Mouse (Mus musculus) stomach, postnatal 0 days (tissue): ENCODE results near the gene Cenpq. TPM values are rescaled to one million over a fixed set of nuclear protein-coding genes. Genes with fewer than 3 reads are reported as not detected.

Experiments
- ATAC-seq: fragments of 200-750 bp; cut with Nextera tagmentation; 2 replicates; pipeline ENCODE4 v1.8.0; 2017; ENCODE audit not compliant: low FRiP score, low TSS enrichment
- DNase-seq: peaks from one replicate; pipeline ENCODE4 v3.0.0-alpha.2; 2016; ENCODE audit warnings: low spot score
- H3K27ac ChIP-seq: fragments of 300-500 bp; sonication (generic); replicated peaks from 2 replicates; pipeline ENCODE4 v1.5.1; 2014; ENCODE audit warnings: mild to moderate bottlenecking, control low read depth
- H3K27me3 ChIP-seq: fragments of 300-500 bp; sonication (generic); 2 replicates; pipeline ENCODE4 v1.6.1; 2014; ENCODE audit warnings: low read length; ENCODE audit not compliant: control insufficient read depth, insufficient read depth
- H3K36me3 ChIP-seq: fragments of 300-500 bp; sonication (generic); 2 replicates; pipeline ENCODE4 v1.6.1; 2014; ENCODE audit warnings: low read length, mixed read lengths; ENCODE audit not compliant: control insufficient read depth, insufficient read depth
- H3K4me1 ChIP-seq: fragments of 300-500 bp; sonication (generic); replicated peaks from 2 replicates; pipeline ENCODE4 v1.6.1; 2014; ENCODE audit warnings: antibody characterized with exemption; ENCODE audit not compliant: control insufficient read depth, insufficient read depth
- H3K4me2 ChIP-seq: fragments of 300-500 bp; sonication (generic); replicated peaks from 2 replicates; pipeline ENCODE4 v1.6.1; 2014; ENCODE audit warnings: low read depth, mild to moderate bottlenecking, control low read depth, moderate library complexity
- H3K4me3 ChIP-seq: fragments of 300-500 bp; sonication (generic); 2 replicates; pipeline ENCODE4 v1.5.1; 2014; ENCODE audit warnings: low read depth, low read length, control low read depth
- H3K9ac ChIP-seq: fragments of 300-500 bp; sonication (generic); 2 replicates; pipeline ENCODE4 v1.6.1; 2014; ENCODE audit warnings: mild to moderate bottlenecking, low read length, control low read depth, mixed read lengths
- H3K9me3 ChIP-seq: fragments of 300-500 bp; sonication (generic); 2 replicates; pipeline ENCODE4 v1.6.1; 2016; ENCODE audit warnings: low read length; ENCODE audit not compliant: control insufficient read depth
- CTCF ChIP-seq: IDR thresholded peaks from 2 replicates; pipeline ENCODE4 v1.5.1; 2016; ENCODE audit warnings: antibody characterized with exemption, low read depth, mild to moderate bottlenecking, moderate library complexity
- EP300 ChIP-seq: optimal IDR thresholded peaks from 2 replicates; pipeline ENCODE3; 2016; ENCODE audit warnings: antibody characterized with exemption
- WGBS: fragments of 180-500 bp; shearing (Covaris S2); extraction: QIAGEN DNeasy Blood & Tissue Kit; methylation state at CpG from one replicate; pipeline ENCODE4 v1.1.7; 2014; 5-methylcytosine and 5-hydroxymethylcytosine counted together
- polyA plus RNA-seq: library from polyadenylated mRNA; unstranded; fragments of >200 nt; fragmentation: Nextera tagmentation; extraction: Ambion mirVana; gene quantifications from 2 replicates; pipeline ENCODE4 v1.2.1, GENCODE M21; 2015

Gene Cenpq
- polyA plus RNA-seq, 1 experiment from 2014 or later, result 10.0 TPM

DNA sequence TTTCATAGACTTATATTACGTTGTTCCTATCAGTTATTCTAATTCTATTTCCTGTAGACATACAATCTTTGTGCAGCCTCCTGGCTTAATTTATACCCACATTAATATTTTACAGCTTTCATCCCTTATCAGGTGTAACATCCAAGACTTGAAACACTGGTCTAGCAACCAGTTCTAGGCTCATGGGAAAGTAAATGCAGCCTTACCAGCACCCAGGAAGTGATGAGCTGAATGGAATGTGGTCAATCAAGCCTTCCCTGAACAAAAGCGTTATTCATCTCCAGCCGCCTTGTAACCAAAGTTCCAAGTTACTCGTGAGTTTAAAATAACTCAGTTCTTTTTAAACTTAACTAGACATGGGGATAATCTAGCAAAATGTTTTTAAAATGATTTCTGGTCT is 49.7 kb downstream of the Cenpq start:
- DNase-seq (no peak), ATAC-seq (peak; percentile 53; the same call in 1 of the 2 replicates)
- H3K27ac ChIP-seq, result no peak overlapping the region; the same call in 1 of the 2 replicates
- no peaks in the 10 kb centered on the region for H3K36me3 ChIP-seq
- H3K27me3 ChIP-seq, result no peaks in the 10 kb centered on the region
- TF ChIP-seq CTCF, result no peak
- peak; percentile 81 for TF ChIP-seq EP300
- WGBS, result 54% methylated on average over 4 of the region's 4 CpGs
- H3K9ac ChIP-seq, result no peak overlapping the region
- H3K4me2 ChIP-seq, result no peak overlapping the region
- no peaks in the 10 kb centered on the region for H3K9me3 ChIP-seq
- H3K4me3 ChIP-seq, result no peak overlapping the region
- H3K4me1 ChIP-seq, result no peaks in the 10 kb centered on the region

DNA sequence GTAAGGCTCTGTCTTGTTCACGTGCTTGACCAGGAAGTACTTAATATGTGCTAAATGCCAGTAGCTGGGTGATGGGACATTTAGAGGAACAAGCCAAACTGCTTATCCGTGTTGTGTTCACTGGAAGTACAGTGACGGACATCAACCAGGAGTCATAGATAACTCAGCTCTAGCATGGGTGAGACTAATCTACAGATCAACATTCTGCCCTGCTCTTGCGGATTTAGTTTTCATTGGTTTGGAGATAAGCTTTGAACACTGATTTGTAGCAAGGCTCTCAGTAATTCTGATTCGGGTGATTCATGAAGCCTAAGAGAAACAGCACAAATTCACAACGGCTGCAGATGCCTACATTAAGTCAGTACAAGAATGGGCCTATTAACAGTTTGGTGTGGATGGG is 52.7 kb downstream of the Cenpq start:
- WGBS, result 75% methylated on average over 6 of the region's 6 CpGs
- Histone ChIP-seq H3K4me3 (no peak overlapping the region), H3K27me3 (no peaks in the 10 kb centered on the region), H3K9me3 (no peaks in the 10 kb centered on the region), H3K4me1 (no peaks in the 10 kb centered on the region), H3K9ac (no peak overlapping the region), H3K27ac (no peak overlapping the region), H3K4me2 (no peak overlapping the region), H3K36me3 (no peaks in the 10 kb centered on the region)
- ATAC-seq, result peak; percentile 50
- TF ChIP-seq EP300, result no peak
- TF ChIP-seq CTCF, result no peak
- DNase-seq, result no peak

DNA sequence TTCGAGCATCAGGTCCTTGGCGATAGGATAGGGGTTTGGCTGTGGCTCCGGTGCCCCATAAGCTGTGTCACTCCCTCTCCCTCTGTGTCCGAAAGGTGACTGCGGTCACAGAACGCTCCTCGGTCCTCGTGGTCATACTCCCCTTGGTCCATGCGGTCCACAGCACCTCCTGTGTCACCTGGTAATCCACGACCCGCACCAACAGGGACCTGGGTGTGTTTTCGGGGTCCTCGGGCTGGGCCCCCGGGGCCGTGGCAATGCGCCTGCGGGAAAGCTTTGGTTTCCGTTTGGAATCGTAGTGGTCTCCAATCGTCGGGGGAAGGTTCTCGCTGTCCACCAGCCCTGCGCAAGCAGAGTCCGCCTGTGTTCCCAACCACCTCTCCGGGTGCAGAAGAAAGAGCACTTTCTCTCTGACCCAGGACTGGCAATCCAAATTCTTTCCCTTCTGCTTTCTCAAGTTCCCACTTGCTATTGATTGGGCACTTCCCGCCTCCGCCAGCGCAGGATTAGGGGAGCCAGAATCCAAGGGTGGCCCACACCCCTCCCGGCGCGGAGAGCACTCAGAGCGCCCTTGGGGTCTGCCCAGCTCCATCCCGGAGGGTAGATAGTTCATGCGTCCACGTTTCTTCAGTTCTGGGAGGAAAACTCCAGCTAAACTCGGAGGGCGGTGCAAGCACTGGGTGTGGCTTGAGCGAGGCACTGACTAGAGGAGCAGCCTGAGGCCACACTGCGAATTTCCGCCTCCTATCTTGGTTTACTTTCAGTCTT is 54.7 kb downstream of the Cenpq start, which contains the start of gene 9130008F23Rik:
Gene 9130008F23Rik, minus strand, starts transcription at position 636 of the 768 bp plus-strand sequence.
- peak within 1 kb of the TSS; percentile 78 for H3K4me3 ChIP-seq
- H3K27me3 ChIP-seq, result no peaks in the 10 kb centered on the region
- peak within 1 kb of the TSS; percentile 89 for H3K27ac ChIP-seq
- H3K9ac ChIP-seq, result peak within 1 kb of the TSS; percentile 80
- H3K9me3 ChIP-seq, result no peaks in the 10 kb centered on the region
- peak within 1 kb of the TSS; percentile 80 for H3K4me2 ChIP-seq
- under 1% methylated on average over 40 of the region's 40 CpGs for WGBS
- H3K36me3 ChIP-seq, result no peaks in the 10 kb centered on the region
- H3K4me1 ChIP-seq, result no peaks in the 10 kb centered on the region
- TF ChIP-seq EP300, result no peak
- TF ChIP-seq CTCF, result no peak
- ATAC-seq (peak; percentile 90), DNase-seq (peak; percentile 80)

DNA sequence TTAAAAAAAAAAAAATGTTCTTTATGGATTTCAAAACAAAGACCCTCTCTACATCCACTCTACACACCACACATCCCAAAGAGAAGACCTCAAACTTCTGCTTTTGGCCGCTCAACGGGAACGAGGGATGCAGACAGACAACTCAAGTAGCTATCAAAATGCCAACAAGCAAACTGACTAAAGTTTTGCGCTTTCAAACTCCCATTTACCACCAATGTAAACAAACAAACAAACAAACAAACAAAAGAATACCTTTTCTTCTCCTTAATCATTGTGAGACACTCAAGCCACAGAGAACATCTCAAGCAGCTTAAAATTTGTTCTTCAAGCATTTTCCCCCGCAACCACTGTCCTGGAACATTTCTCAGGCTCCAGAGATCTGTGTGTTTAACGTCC is 55.3 kb downstream of the Cenpq start:
- Histone ChIP-seq H3K27me3 (no peaks in the 10 kb centered on the region), H3K9ac (peak overlapping the region; percentile 80), H3K9me3 (no peaks in the 10 kb centered on the region), H3K4me2 (peak overlapping the region; percentile 80), H3K4me3 (peak overlapping the region; percentile 78), H3K27ac (peak overlapping the region; percentile 89), H3K36me3 (no peaks in the 10 kb centered on the region), H3K4me1 (no peaks in the 10 kb centered on the region)
- TF ChIP-seq EP300 (no peak), CTCF (no peak)
- no peak for ATAC-seq
- no peak for DNase-seq
- 15% methylated on average over 6 of the region's 6 CpGs for WGBS

DNA sequence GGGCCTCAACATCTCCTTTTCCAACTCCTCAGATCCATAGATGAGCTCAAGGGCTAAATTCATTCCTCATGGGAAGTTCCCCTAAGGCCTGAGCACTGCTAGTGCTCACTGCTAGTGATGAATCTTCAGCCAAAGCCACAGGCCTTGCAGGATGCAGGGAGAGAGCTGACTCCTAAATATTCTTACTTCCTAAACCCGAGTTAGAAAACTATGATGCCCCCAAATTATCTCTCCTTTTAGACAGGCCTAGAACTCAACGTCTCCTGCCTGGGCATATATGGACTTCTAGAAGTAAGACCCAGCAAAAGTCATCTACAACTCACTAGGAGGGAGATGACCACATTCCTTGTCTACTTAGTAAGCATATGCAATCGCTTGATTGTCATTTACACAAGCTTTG is 57.1 kb downstream of the Cenpq start:
- Histone ChIP-seq H3K4me3 (peak overlapping the region; percentile 78), H3K27ac (no peak overlapping the region; the same call in 1 of the 2 replicates), H3K9ac (peak overlapping the region; percentile 9; the same call in 1 of the 2 replicates), H3K4me2 (peak overlapping the region; percentile 48), H3K36me3 (no peaks in the 10 kb centered on the region), H3K27me3 (no peaks in the 10 kb centered on the region), H3K9me3 (no peaks in the 10 kb centered on the region), H3K4me1 (no peaks in the 10 kb centered on the region)
- TF ChIP-seq EP300 (no peak), CTCF (no peak)
- DNase-seq (no peak), ATAC-seq (no peak)
- WGBS, result 34% methylated on average over 3 of the region's 3 CpGs

DNA sequence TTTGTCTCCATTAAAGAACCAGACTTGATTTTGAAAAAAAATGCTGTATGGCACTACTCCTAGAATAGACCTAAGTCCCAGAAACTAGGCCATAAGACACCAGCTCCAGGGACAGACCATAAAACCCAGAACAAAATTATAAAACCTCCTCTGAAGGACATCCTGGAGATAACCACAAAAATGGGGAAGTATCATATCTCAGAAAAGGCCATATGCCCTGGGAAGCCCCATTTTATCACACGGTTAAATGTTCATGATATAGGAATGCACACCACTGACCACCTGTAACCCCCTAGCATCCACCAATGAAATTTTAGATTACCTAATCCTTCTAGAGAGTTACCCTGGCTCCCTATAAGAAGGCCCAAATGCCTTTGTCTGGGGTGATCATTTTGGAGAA is 59.3 kb downstream of the Cenpq start:
- H3K4me1 ChIP-seq, result no peaks in the 10 kb centered on the region
- H3K9me3 ChIP-seq, result no peaks in the 10 kb centered on the region
- H3K36me3 ChIP-seq, result no peaks in the 10 kb centered on the region
- 76% methylated on average over 1 of the region's 1 CpGs for WGBS
- no peak overlapping the region for H3K4me3 ChIP-seq
- no peak overlapping the region for H3K27ac ChIP-seq
- H3K9ac ChIP-seq, result no peak overlapping the region
- DNase-seq (no peak), ATAC-seq (no peak)
- no peaks in the 10 kb centered on the region for H3K27me3 ChIP-seq
- TF ChIP-seq EP300, result no peak
- no peak for TF ChIP-seq CTCF
- no peak overlapping the region for H3K4me2 ChIP-seq
